Mouse (Mus musculus) megakaryocyte, embryonic 14.5 days (primary cell): ENCODE measurements at regions not wholly inside any gene's neighbourhood (a gene's known extent, or its start where the extent isn't known, plus 50 kb on each side); places are given as distances from the start of the nearest gene placed in this dataset.

Experiments
- FLI1 ChIP-seq: IDR thresholded peaks from 2 replicates; pipeline ENCODE4 v1.6.1; 2012; ENCODE audit warnings: low read length, inconsistent platforms, mixed read lengths
- GATA1 ChIP-seq: IDR thresholded peaks from 3 replicates; pipeline ENCODE4 v1.6.1; 2012; ENCODE audit warnings: mixed read lengths, low read length, inconsistent platforms, borderline replicate concordance

DNA sequence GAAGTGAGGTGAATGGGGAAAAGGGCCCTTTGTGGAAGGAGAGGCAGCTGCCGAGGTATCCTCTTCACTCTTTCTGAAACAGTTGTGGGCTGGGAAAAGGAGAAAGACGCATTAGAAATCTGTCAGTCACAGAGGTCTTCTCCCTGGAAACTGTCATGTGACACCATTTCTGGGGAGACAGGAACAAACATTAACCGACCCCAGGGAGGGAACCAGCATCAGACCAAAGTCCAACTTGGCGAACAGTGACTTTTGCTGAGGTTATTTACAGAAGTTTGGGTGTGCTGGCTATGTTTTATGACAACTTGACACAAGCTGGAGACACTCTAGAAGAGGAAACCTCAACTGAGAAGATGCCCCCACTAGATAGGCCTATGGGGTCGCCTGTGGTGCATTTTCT lies 506.9 kb downstream of the Tshz3 start:
- TF ChIP-seq GATA1, result no peak
- no peak for TF ChIP-seq FLI1
